Mouse (Mus musculus) kidney, adult 2 months (tissue): Measurements from ENCODE around the gene Crxos. TPM values are rescaled to one million over a fixed set of nuclear protein-coding genes. Genes with fewer than 3 reads are reported as not detected.

Experiments used
- DNase-seq: peaks from one replicate; pipeline ENCODE4 v3.0.0; 2021
- H3K27ac ChIP-seq: fragments of 200-500 bp; 2 replicates; pipeline ENCODE4 v1.5.1; 2012; ENCODE audit warnings: low read depth, low read length, control low read depth, inconsistent platforms; ENCODE audit not compliant: insufficient read depth
- H3K27me3 ChIP-seq: fragments of 200-500 bp; replicated peaks from 2 replicates; pipeline ENCODE4 v1.6.1; 2012; ENCODE audit warnings: mild to moderate bottlenecking, moderate library complexity, low read length, inconsistent platforms; ENCODE audit not compliant: control insufficient read depth, insufficient read depth
- H3K36me3 ChIP-seq: fragments of 200-500 bp; 2 replicates; pipeline ENCODE4 v1.6.1; 2012; ENCODE audit warnings: mild to moderate bottlenecking, moderate library complexity, low read length, inconsistent platforms; ENCODE audit not compliant: control insufficient read depth, insufficient read depth
- H3K4me1 ChIP-seq: fragments of 200-500 bp; 2 replicates; pipeline ENCODE4 v1.6.1; 2011; ENCODE audit warnings: low read length; ENCODE audit not compliant: control insufficient read depth, insufficient read depth
- H3K4me3 ChIP-seq: fragments of 200-500 bp; 2 replicates; pipeline ENCODE4 v1.5.1; 2011; ENCODE audit warnings: mild to moderate bottlenecking, low read depth, low read length, control low read depth; ENCODE audit not compliant: insufficient read depth
- CTCF ChIP-seq: fragments of 200-500 bp; conservative IDR thresholded peaks from 2 replicates; pipeline ENCODE4 v1.5.1; 2011; ENCODE audit warnings: low read depth, mild to moderate bottlenecking, control low read depth, low read length, moderate library complexity, mixed read lengths; ENCODE audit not compliant: insufficient read depth, insufficient read length
- POLR2A ChIP-seq: fragments of 200-500 bp; IDR thresholded peaks from one replicate; pipeline ENCODE4 v1.6.1; 2011; ENCODE audit warnings: low read depth, low read length, control low read depth
- WGBS: fragments of 180-500 bp; shearing (Covaris S2); methylation state at CpG from one replicate; pipeline ENCODE4 v1.1.7; 2018; 5-methylcytosine and 5-hydroxymethylcytosine counted together
- polyA plus RNA-seq: library from polyadenylated mRNA; depleted of rRNA; stranded (reverse); fragments of >200 nt; gene quantifications from 2 replicates; pipeline ENCODE4 v1.2.3, GENCODE M21; 2012; rRNA removed

Crxos gene
- not detected in 2 replicates for polyA plus RNA-seq

GRCm38 (mm10) chr7:15882317-15882716 is at the start of gene Crxos:
TSS of gene Crxos (plus strand) at chr7:15882617.
- 86% methylated on average over 2 of the region's 2 CpGs for WGBS
- H3K36me3 ChIP-seq: no peaks in the 10 kb centered on the region
- H3K27me3 ChIP-seq: no peaks in the 10 kb centered on the region
- no peak within 1 kb of the TSS for H3K27ac ChIP-seq
- no peak for DNase-seq
- H3K4me3 ChIP-seq: no peak within 1 kb of the TSS
- no peak for TF ChIP-seq CTCF
- no peak for TF ChIP-seq POLR2A
- H3K4me1 ChIP-seq: no peaks in the 10 kb centered on the region

- no peak within 1 kb of the TSS for H3K27ac ChIP-seq
- H3K27me3 ChIP-seq: no peaks in the 10 kb centered on the region
- TF ChIP-seq CTCF (no peak), POLR2A (no peak)
- no peaks in the 10 kb centered on the region for H3K4me1 ChIP-seq
- 93% methylated on average over 3 of the region's 3 CpGs for whole genome bisulfite sequencing
- H3K36me3 ChIP-seq: no peaks in the 10 kb centered on the region
- DNase-seq: no peak
- no peak within 1 kb of the TSS for H3K4me3 ChIP-seq
Measured at GRCm38 (mm10) chr7:15839578-15839977, 42.8 kb upstream of the Crxos start, which contains the start of gene Obox6. TSS of gene Obox6 (minus strand) at chr7:15839678.

GRCm38 (mm10) chr7:15859657-15860056 is 22.8 kb upstream of the Crxos start:
- 44% methylated on average over 2 of the region's 2 CpGs for whole genome bisulfite sequencing
- no peak overlapping the region for H3K27ac ChIP-seq
- no peak overlapping the region for H3K4me3 ChIP-seq
- H3K4me1 ChIP-seq: no peaks in the 10 kb centered on the region
- no peaks in the 10 kb centered on the region for H3K36me3 ChIP-seq
- peak; percentile 35 for TF ChIP-seq CTCF
- TF ChIP-seq POLR2A: no peak
- no peak for DNase-seq
- no peaks in the 10 kb centered on the region for H3K27me3 ChIP-seq

- no peaks in the 10 kb centered on the region for H3K27me3 ChIP-seq
- no peaks in the 10 kb centered on the region for H3K4me1 ChIP-seq
- no peaks in the 10 kb centered on the region for H3K36me3 ChIP-seq
- no peak overlapping the region for H3K4me3 ChIP-seq
- DNase-seq: no peak
- TF ChIP-seq CTCF (no peak), POLR2A (no peak)
- no peak overlapping the region for H3K27ac ChIP-seq
- 83% methylated on average over 4 of the region's 4 CpGs for WGBS
Measured at GRCm38 (mm10) chr7:15864104-15864503, 18.3 kb upstream of the Crxos start.

- WGBS: 44% methylated on average over 4 of the region's 4 CpGs
- Histone ChIP-seq H3K27ac (no peak within 1 kb of the TSS), H3K27me3 (no peaks in the 10 kb centered on the region), H3K36me3 (no peaks in the 10 kb centered on the region), H3K4me3 (no peak within 1 kb of the TSS), H3K4me1 (no peaks in the 10 kb centered on the region)
- no peak for TF ChIP-seq POLR2A
- TF ChIP-seq CTCF: no peak
- no peak for DNase-seq
Measured at GRCm38 (mm10) chr7:15879756-15880155, 2.7 kb upstream of the Crxos start, which contains the start of gene Crx. TSS of gene Crx (minus strand) at chr7:15879968.

- Histone ChIP-seq H3K27me3 (no peaks in the 10 kb centered on the region), H3K36me3 (no peaks in the 10 kb centered on the region), H3K27ac (no peak overlapping the region), H3K4me1 (no peaks in the 10 kb centered on the region), H3K4me3 (no peak overlapping the region)
- TF ChIP-seq CTCF (no peak), POLR2A (no peak)
- no peak for DNase-seq
- 11% methylated on average over 7 of the region's 7 CpGs for WGBS
Measured at GRCm38 (mm10) chr7:15881388-15881787, 1.0 kb upstream of the Crxos start.

- Histone ChIP-seq H3K27me3 (no peaks in the 10 kb centered on the region), H3K4me1 (no peaks in the 10 kb centered on the region), H3K27ac (no peak overlapping the region), H3K36me3 (no peaks in the 10 kb centered on the region), H3K4me3 (no peak overlapping the region)
- WGBS: 81% methylated on average over 3 of the region's 3 CpGs
- no peak for DNase-seq
- TF ChIP-seq CTCF (no peak), POLR2A (no peak)
Measured at GRCm38 (mm10) chr7:15881831-15882230, 586 bp upstream of the Crxos start.
